Mouse (Mus musculus): ENCODE data around the gene Tpp1. TPM values are rescaled to one million over a fixed set of nuclear protein-coding genes. Genes with fewer than 3 reads are reported as not detected.
"Not testable (repeated sequence)": the region's sequence is repeated elsewhere in the genome, so short reads cannot be mapped to it uniquely, and the experiment has no call there.

Gene Tpp1
- polyA plus RNA-seq, 1 experiment = 93.2 TPM

GRCm38 (mm10) chr7:105741978-105742377 is 10.1 kb downstream of the Tpp1 start:
- H3K4me3 ChIP-seq (ENCODE audit: insufficient read depth, low read length) = no peak overlapping the region
- no peak overlapping the region for H3K27ac ChIP-seq (ENCODE audit: insufficient read depth, low read length)
- TF ChIP-seq POLR2A (IDR thresholded peaks at IDR 0.05; ENCODE audit: extremely low read depth, insufficient read depth, low read length) = no peak
- no peaks in the 10 kb centered on the region for H3K4me1 ChIP-seq (ENCODE audit: control insufficient read depth, insufficient read depth, low read length)

- H3K4me3 ChIP-seq (ENCODE audit: insufficient read depth, low read length) = no peak overlapping the region
- no peak overlapping the region for H3K27ac ChIP-seq (ENCODE audit: insufficient read depth, low read length)
- no peaks in the 10 kb centered on the region for H3K4me1 ChIP-seq (ENCODE audit: control insufficient read depth, insufficient read depth, low read length)
- no peak for TF ChIP-seq POLR2A (IDR thresholded peaks at IDR 0.05; ENCODE audit: extremely low read depth, insufficient read depth, low read length)
- no peak for TF ChIP-seq CTCF (IDR thresholded peaks at IDR 0.05; ENCODE audit: extremely low read depth, insufficient read depth, low read length)
These were observed 11.2 kb downstream of the Tpp1 start for GRCm38 (mm10) chr7:105740851-105741250.

- no peak overlapping the region for H3K4me3 ChIP-seq (ENCODE audit: insufficient read depth, low read length)
- H3K27ac ChIP-seq (ENCODE audit: insufficient read depth, low read length) = no peak overlapping the region
- TF ChIP-seq CTCF (IDR thresholded peaks at IDR 0.05; ENCODE audit: extremely low read depth, insufficient read depth, low read length) (no peak), POLR2A (IDR thresholded peaks at IDR 0.05; ENCODE audit: extremely low read depth, insufficient read depth, low read length) (0 out of 2 replicates have a peak, but pooled peaks have one; percentile 8)
- no peaks in the 10 kb centered on the region for H3K4me1 ChIP-seq (ENCODE audit: control insufficient read depth, insufficient read depth, low read length)
These were observed 11.8 kb downstream of the Tpp1 start for GRCm38 (mm10) chr7:105740089-105740795.

- TF ChIP-seq CTCF (IDR thresholded peaks at IDR 0.05; ENCODE audit: extremely low read depth, insufficient read depth, low read length) (no peak), POLR2A (IDR thresholded peaks at IDR 0.05; ENCODE audit: extremely low read depth, insufficient read depth, low read length) (no peak)
- Histone ChIP-seq H3K4me3 (ENCODE audit: insufficient read depth, low read length) (no peak overlapping the region), H3K27ac (ENCODE audit: insufficient read depth, low read length) (peak overlapping the region; percentile 88), H3K4me1 (ENCODE audit: control insufficient read depth, insufficient read depth, low read length) (no peaks in the 10 kb centered on the region)
These were observed 13.1 kb downstream of the Tpp1 start for GRCm38 (mm10) chr7:105738948-105739347.

- no peak overlapping the region for H3K4me3 ChIP-seq (ENCODE audit: insufficient read depth, low read length)
- H3K4me1 ChIP-seq (ENCODE audit: control insufficient read depth, insufficient read depth, low read length) = no peaks in the 10 kb centered on the region
- TF ChIP-seq CTCF (IDR thresholded peaks at IDR 0.05; ENCODE audit: extremely low read depth, insufficient read depth, low read length) = no peak
- no peak for TF ChIP-seq POLR2A (IDR thresholded peaks at IDR 0.05; ENCODE audit: extremely low read depth, insufficient read depth, low read length)
- no peak overlapping the region for H3K27ac ChIP-seq (ENCODE audit: insufficient read depth, low read length)
These were observed 13.7 kb downstream of the Tpp1 start for GRCm38 (mm10) chr7:105738286-105738685.

GRCm38 (mm10) chr7:105737648-105738047 is 14.4 kb downstream of the Tpp1 start:
- H3K27ac ChIP-seq (ENCODE audit: insufficient read depth, low read length) = no peak overlapping the region
- peak overlapping the region; percentile 94; the same call in 1 of the 2 replicates for H3K4me3 ChIP-seq (ENCODE audit: insufficient read depth, low read length)
- no peak for TF ChIP-seq CTCF (IDR thresholded peaks at IDR 0.05; ENCODE audit: extremely low read depth, insufficient read depth, low read length)
- no peak for TF ChIP-seq POLR2A (IDR thresholded peaks at IDR 0.05; ENCODE audit: extremely low read depth, insufficient read depth, low read length)
- no peaks in the 10 kb centered on the region for H3K4me1 ChIP-seq (ENCODE audit: control insufficient read depth, insufficient read depth, low read length)

- no peak for TF ChIP-seq CTCF (IDR thresholded peaks at IDR 0.05; ENCODE audit: extremely low read depth, insufficient read depth, low read length)
- TF ChIP-seq POLR2A (IDR thresholded peaks at IDR 0.05; ENCODE audit: extremely low read depth, insufficient read depth, low read length) = no peak
- Histone ChIP-seq H3K4me3 (ENCODE audit: insufficient read depth, low read length) (peak within 1 kb of the TSS; percentile 94), H3K4me1 (ENCODE audit: control insufficient read depth, insufficient read depth, low read length) (no peaks in the 10 kb centered on the region), H3K27ac (ENCODE audit: insufficient read depth, low read length) (peak within 1 kb of the TSS; percentile 68; the same call in 1 of the 2 replicates)
These were observed 15.0 kb downstream of the Tpp1 start, which contains the start of gene Rrp8 for GRCm38 (mm10) chr7:105736911-105737521. Gene Rrp8 (minus strand): TSS chr7:105737385.

GRCm38 (mm10) chr7:105736264-105736901 is 15.7 kb downstream of the Tpp1 start, which contains the start of gene Ilk:
Gene Ilk (plus strand): TSS chr7:105736592.
- H3K27ac ChIP-seq (ENCODE audit: insufficient read depth, low read length) = peak within 1 kb of the TSS; percentile 68; the same call in 1 of the 2 replicates
- no peaks in the 10 kb centered on the region for H3K4me1 ChIP-seq (ENCODE audit: control insufficient read depth, insufficient read depth, low read length)
- H3K4me3 ChIP-seq (ENCODE audit: insufficient read depth, low read length) = peak within 1 kb of the TSS; percentile 94
- TF ChIP-seq POLR2A (IDR thresholded peaks at IDR 0.05; ENCODE audit: extremely low read depth, insufficient read depth, low read length) (0 out of 2 replicates have a peak, but pooled peaks have one; percentile 10), CTCF (IDR thresholded peaks at IDR 0.05; ENCODE audit: extremely low read depth, insufficient read depth, low read length) (no peak)

GRCm38 (mm10) chr7:105735464-105735863 is 16.6 kb downstream of the Tpp1 start:
- H3K4me1 ChIP-seq (ENCODE audit: control insufficient read depth, insufficient read depth, low read length); H3K27ac ChIP-seq (ENCODE audit: insufficient read depth, low read length): not testable (repeated sequence)
- H3K4me3 ChIP-seq (ENCODE audit: insufficient read depth, low read length) = peak overlapping the region; percentile 94; the same call in 1 of the 2 replicates
